Mouse (Mus musculus) brain, embryonic 14.5 days (tissue): ENCODE data around the gene Ctla4.

Experiments used
- CTCF ChIP-seq: fragments of 200-500 bp; IDR thresholded peaks from 2 replicates; pipeline ENCODE4 v1.5.1; 2012; ENCODE audit warnings: inconsistent platforms, mild to moderate bottlenecking, moderate library complexity, borderline replicate concordance; ENCODE audit not compliant: insufficient read depth, insufficient read length; ENCODE audit errors: extremely low read depth
- POLR2A ChIP-seq: fragments of 200-500 bp; IDR thresholded peaks from 2 replicates; pipeline ENCODE4 v1.6.1; 2012; ENCODE audit warnings: mild to moderate bottlenecking, inconsistent platforms, borderline replicate concordance; ENCODE audit not compliant: poor library complexity, insufficient read depth, insufficient read length, severe bottlenecking; ENCODE audit errors: extremely low read depth

- TF ChIP-seq POLR2A (no peak), CTCF (no peak)
Observed at GRCm38 (mm10) chr1:60955186-60955585, 68.4 kb downstream of the Ctla4 start.
